Mouse (Mus musculus) midbrain, postnatal 0 days (tissue): Measurements from ENCODE around the gene Gm21992. TPM values are rescaled to one million over a fixed set of nuclear protein-coding genes. Genes with fewer than 3 reads are reported as not detected.
A peak's percentile ranks its signal among the peaks of the same experiment; 100 is the strongest.

Source experiments
- ATAC-seq: fragments of 200-750 bp; cut with Nextera tagmentation; 2 replicates; pipeline ENCODE4 v1.8.0; 2017; ENCODE audit warnings: moderate number of reproducible peaks, mild to moderate bottlenecking, moderate TSS enrichment, moderate library complexity; ENCODE audit not compliant: low FRiP score
- DNase-seq: peaks from one replicate; pipeline ENCODE4 v3.0.0-alpha.2; 2015; ENCODE audit warnings: low spot score
- H3K27ac ChIP-seq: fragments of 300-500 bp; sonication (generic); 2 replicates; pipeline ENCODE4 v1.5.1; 2014; ENCODE audit warnings: low read depth, mild to moderate bottlenecking, low read length, mixed read lengths
- H3K27me3 ChIP-seq: fragments of 300-500 bp; sonication (generic); 2 replicates; pipeline ENCODE4 v1.6.1; 2014; ENCODE audit warnings: low read length, control low read depth, mixed read lengths; ENCODE audit not compliant: insufficient read depth
- H3K36me3 ChIP-seq: fragments of 300-500 bp; sonication (generic); 2 replicates; pipeline ENCODE4 v1.6.1; 2014; ENCODE audit warnings: low read length, control low read depth, mixed read lengths; ENCODE audit not compliant: insufficient read depth
- H3K4me1 ChIP-seq: fragments of 300-500 bp; sonication (generic); 2 replicates; pipeline ENCODE4 v1.6.1; 2014; ENCODE audit warnings: mild to moderate bottlenecking, control low read depth, antibody characterized with exemption, low read length, mixed read lengths; ENCODE audit not compliant: insufficient read depth
- H3K4me2 ChIP-seq: fragments of 300-500 bp; sonication (generic); 2 replicates; pipeline ENCODE4 v1.6.1; 2014; ENCODE audit warnings: low read depth, mild to moderate bottlenecking, low read length, mixed read lengths; ENCODE audit not compliant: poor library complexity, severe bottlenecking
- H3K4me3 ChIP-seq: fragments of 300-500 bp; sonication (generic); 2 replicates; pipeline ENCODE4 v1.5.1; 2014; ENCODE audit warnings: low read depth, mild to moderate bottlenecking, low read length, moderate library complexity
- H3K9ac ChIP-seq: fragments of 300-500 bp; sonication (generic); replicated peaks from 2 replicates; pipeline ENCODE4 v1.6.1; 2014; ENCODE audit warnings: mild to moderate bottlenecking, low read length, moderate library complexity, mixed read lengths; ENCODE audit not compliant: poor library complexity, severe bottlenecking
- H3K9me3 ChIP-seq: fragments of 300-500 bp; sonication (generic); 2 replicates; pipeline ENCODE4 v1.6.1; 2016; ENCODE audit warnings: low read length, control low read depth
- CTCF ChIP-seq: IDR thresholded peaks from 2 replicates; pipeline ENCODE4 v1.5.1; 2016; ENCODE audit warnings: antibody characterized with exemption, mild to moderate bottlenecking
- WGBS: fragments of 180-500 bp; shearing (Covaris S2); extraction: QIAGEN DNeasy Blood & Tissue Kit; methylation state at CpG from one replicate; pipeline ENCODE4 v1.1.7; 2014; 5-methylcytosine and 5-hydroxymethylcytosine counted together
- polyA plus RNA-seq: library from polyadenylated mRNA; unstranded; fragments of >200 nt; fragmentation: Nextera tagmentation; extraction: Ambion mirVana; gene quantifications from 2 replicates; pipeline ENCODE4 v1.2.1, GENCODE M21; 2015
- total RNA-seq: library from RNA; depleted of rRNA; stranded (reverse); fragments of >200 nt; gene quantifications from 2 replicates; pipeline ENCODE4 v1.2.3, GENCODE M21; 2014

Gm21992 gene
- total and polyA plus RNA-seq, 2 experiments from 2014 or later: 8.1 to 17.9 TPM

DNA sequence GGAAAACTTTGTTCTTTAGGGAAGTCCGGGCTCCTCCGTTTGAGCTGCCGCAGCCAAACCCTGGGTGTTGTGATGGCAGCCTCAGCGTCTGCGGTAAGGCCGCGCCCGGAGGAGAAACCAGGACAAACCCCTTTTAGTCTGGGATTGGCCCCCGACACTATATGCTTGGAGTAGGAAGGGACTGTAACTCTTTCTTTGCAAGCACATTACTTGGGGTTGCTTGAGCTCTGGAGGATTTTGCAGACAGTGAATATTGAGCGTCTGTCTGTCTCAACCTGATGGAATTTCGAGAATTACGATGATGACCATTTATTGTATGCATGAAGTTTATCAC, 464 bp upstream of the Gm21992 start:
- no peak for DNase-seq
- no peak for TF ChIP-seq CTCF
- H3K9ac ChIP-seq: peak overlapping the region; percentile 64
- H3K4me3 ChIP-seq: peak overlapping the region; percentile 83
- WGBS: 5% methylated on average over 12 of the region's 12 CpGs
- peak overlapping the region; percentile 81 for H3K27ac ChIP-seq
- peaks cover 13% of the 10 kb centered on the region; the same call in 1 of the 2 replicates for H3K4me1 ChIP-seq
- H3K36me3 ChIP-seq: no peaks in the 10 kb centered on the region
- peak overlapping the region; percentile 76 for H3K4me2 ChIP-seq
- H3K27me3 ChIP-seq: no peaks in the 10 kb centered on the region
- peak; percentile 35 for ATAC-seq
- H3K9me3 ChIP-seq: no peaks in the 10 kb centered on the region

DNA sequence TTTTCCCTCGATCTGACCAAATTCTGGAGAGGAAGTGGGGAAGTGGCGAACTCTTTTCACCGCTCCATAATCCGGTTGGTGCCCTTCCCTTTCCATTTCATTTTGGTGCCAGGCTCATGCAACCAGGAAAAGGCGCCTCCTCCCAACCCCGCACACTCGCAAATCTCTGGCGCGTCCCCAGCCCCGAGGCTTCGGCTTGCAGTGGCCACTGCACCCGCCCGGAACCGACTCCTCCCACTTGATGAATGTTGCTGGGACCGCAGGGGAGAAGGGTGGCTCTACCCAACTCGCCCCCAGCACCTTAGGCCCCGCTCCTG, 708 bp downstream of the Gm21992 start:
- Histone ChIP-seq H3K4me2 (peak overlapping the region; percentile 76), H3K9ac (peak overlapping the region; percentile 78), H3K4me1 (peaks cover 13% of the 10 kb centered on the region; the same call in 1 of the 2 replicates), H3K27me3 (no peaks in the 10 kb centered on the region), H3K27ac (peak overlapping the region; percentile 89), H3K36me3 (no peaks in the 10 kb centered on the region), H3K9me3 (no peaks in the 10 kb centered on the region), H3K4me3 (peak overlapping the region; percentile 83)
- DNase-seq: no peak
- no peak for ATAC-seq
- WGBS: 0% methylated on average over 16 of the region's 17 CpGs
- TF ChIP-seq CTCF: no peak

- WGBS: under 1% methylated on average over 14 of the region's 14 CpGs
- ATAC-seq: no peak
- Histone ChIP-seq H3K36me3 (no peaks in the 10 kb centered on the region), H3K27me3 (no peaks in the 10 kb centered on the region), H3K4me3 (peak overlapping the region; percentile 83), H3K27ac (peak overlapping the region; percentile 89; the same call in 1 of the 2 replicates), H3K4me1 (peaks cover 13% of the 10 kb centered on the region; the same call in 1 of the 2 replicates), H3K9ac (peak overlapping the region; percentile 78), H3K4me2 (peak overlapping the region; percentile 76), H3K9me3 (no peaks in the 10 kb centered on the region)
- no peak for DNase-seq
- TF ChIP-seq CTCF: no peak
These were observed 1.1 kb downstream of the Gm21992 start for GRCm38 (mm10) chr19:4810309-4810708.

- DNase-seq: peak; percentile 7
- no peaks in the 10 kb centered on the region for H3K9me3 ChIP-seq
- no peak overlapping the region for H3K27ac ChIP-seq
- H3K4me3 ChIP-seq: no peak overlapping the region
- H3K36me3 ChIP-seq: peaks cover 34% of the 10 kb centered on the region
- 81% methylated on average over 10 of the region's 10 CpGs for WGBS
- H3K9ac ChIP-seq: no peak overlapping the region
- no peak for ATAC-seq
- no peak for TF ChIP-seq CTCF
- no peak overlapping the region for H3K4me2 ChIP-seq
- no peaks in the 10 kb centered on the region for H3K4me1 ChIP-seq
- no peaks in the 10 kb centered on the region for H3K27me3 ChIP-seq
These were observed 8.1 kb downstream of the Gm21992 start for GRCm38 (mm10) chr19:4803283-4803682.

DNA sequence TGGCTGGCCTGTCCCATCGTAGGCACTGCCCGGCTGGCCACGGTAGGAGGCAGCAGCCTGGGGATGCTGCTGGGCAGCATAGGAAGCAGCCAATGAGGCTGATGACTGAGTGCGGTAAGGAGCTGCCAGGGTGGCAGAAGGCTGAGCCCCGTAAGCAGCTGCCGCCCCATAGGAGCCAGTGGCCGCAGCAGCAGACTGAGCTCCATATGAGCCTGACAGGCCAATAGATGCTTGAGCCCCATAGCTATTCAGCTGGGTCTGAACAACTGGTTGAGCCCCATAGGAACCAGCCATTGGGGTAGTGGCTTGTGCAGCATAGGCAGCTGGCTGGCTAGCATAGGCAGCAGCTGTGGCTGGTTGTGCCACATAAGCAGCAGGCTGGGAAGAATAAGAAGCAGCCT, 8.7 kb downstream of the Gm21992 start:
- WGBS: 88% methylated on average over 7 of the region's 7 CpGs
- H3K36me3 ChIP-seq: peaks cover 34% of the 10 kb centered on the region
- TF ChIP-seq CTCF: no peak
- H3K4me1 ChIP-seq: no peaks in the 10 kb centered on the region
- ATAC-seq: no peak
- no peaks in the 10 kb centered on the region for H3K9me3 ChIP-seq
- no peak overlapping the region for H3K4me2 ChIP-seq
- no peaks in the 10 kb centered on the region for H3K27me3 ChIP-seq
- no peak overlapping the region for H3K9ac ChIP-seq
- H3K4me3 ChIP-seq: no peak overlapping the region
- H3K27ac ChIP-seq: no peak overlapping the region
- DNase-seq: peak; percentile 61

DNA sequence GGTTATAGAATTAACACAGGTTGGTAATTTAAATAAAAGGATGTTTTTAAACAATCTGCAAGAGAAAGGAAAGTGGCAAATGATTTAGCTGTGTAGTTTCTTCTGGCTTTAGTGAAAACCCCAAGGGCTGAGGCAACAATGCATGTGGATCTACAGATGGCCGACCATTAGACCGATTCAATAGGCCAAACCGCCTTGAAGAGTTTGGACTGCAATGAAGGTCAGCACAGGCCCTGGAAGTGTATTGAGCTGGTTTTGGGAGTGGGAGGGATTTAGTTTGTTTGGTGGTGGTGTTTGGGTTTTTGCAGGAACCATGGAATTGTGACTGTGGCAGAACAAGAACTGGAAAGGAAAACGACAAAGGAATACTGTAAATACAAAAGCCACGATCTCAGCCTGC, 12.3 kb downstream of the Gm21992 start:
- Histone ChIP-seq H3K9me3 (no peaks in the 10 kb centered on the region), H3K36me3 (peaks cover 34% of the 10 kb centered on the region), H3K9ac (no peak overlapping the region), H3K4me3 (no peak overlapping the region), H3K4me2 (no peak overlapping the region), H3K27ac (no peak overlapping the region), H3K4me1 (no peaks in the 10 kb centered on the region), H3K27me3 (no peaks in the 10 kb centered on the region)
- WGBS: 95% methylated on average over 5 of the region's 5 CpGs
- DNase-seq (no peak), ATAC-seq (no peak)
- TF ChIP-seq CTCF: no peak
